Mouse (Mus musculus) ES-E14 (cell line): ENCODE measurements around the gene C2cd3.

Experiments
- HCFC1 ChIP-seq: IDR thresholded peaks from 2 replicates; pipeline ENCODE4 v1.6.1; 2012; ENCODE audit warnings: low read length, inconsistent platforms, borderline replicate concordance; ENCODE audit not compliant: insufficient read depth
- MAFK ChIP-seq: IDR thresholded peaks from 2 replicates; pipeline ENCODE4 v1.6.1; 2014; ENCODE audit warnings: mild to moderate bottlenecking, low read depth, low read length, inconsistent platforms; ENCODE audit not compliant: insufficient read depth
- ZC3H11A ChIP-seq: IDR thresholded peaks from 2 replicates; pipeline ENCODE4 v1.6.1; 2012; ENCODE audit warnings: low read depth, mild to moderate bottlenecking, inconsistent platforms, low read length, borderline replicate concordance
- ZNF384 ChIP-seq: IDR thresholded peaks from 2 replicates; pipeline ENCODE4 v1.6.1; 2012; ENCODE audit warnings: low read depth, low read length, inconsistent platforms

DNA sequence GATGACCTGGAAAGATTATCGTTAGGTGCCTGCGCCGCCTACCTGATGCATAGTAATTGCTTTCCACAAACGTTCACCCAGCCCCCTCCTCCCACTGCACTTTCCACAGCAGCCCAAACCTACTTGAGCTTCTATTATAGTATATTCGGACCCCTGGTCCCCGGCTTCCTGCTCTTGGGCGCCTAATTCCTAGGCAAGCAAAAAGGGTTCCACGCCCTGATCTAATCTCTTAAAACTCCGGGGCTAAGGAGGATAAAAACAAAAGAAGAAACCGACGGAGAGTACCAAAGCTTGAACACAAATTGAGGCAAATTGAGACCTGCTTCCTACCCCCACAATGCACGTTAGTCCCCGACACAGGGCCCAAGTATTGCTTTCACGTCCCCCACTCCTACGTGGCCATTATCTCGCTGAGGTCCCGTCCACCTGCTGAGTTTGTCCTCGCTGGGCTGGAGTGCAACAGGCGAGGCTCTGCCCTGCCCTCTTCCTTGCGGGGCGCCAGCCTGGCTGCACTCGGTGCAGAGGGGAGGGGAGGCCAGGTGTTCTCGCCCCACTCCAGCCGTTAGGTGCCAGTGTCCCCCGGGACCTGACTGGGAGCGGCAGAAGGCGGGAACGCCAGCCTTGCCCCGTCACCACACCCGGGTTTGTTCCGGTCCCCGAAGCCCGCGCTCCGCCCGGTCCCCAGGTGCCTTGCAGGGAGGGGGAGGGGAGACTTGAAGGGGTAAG is 120.5 kb downstream of the C2cd3 start:
- no peak for TF ChIP-seq ZC3H11A
- TF ChIP-seq HCFC1: no peak
- TF ChIP-seq ZNF384: no peak
- TF ChIP-seq MAFK: no peak
